In genomic region chr14:25508111-25508756, GRCm38 (mm10) we compare ENCODE assay signal across 14 mouse cellular contexts. TPM values are rescaled to one million over a fixed set of nuclear protein-coding genes. Genes with fewer than 3 reads are reported as not detected.
DNase-seq lines count a peak whose midpoint lies in the region; ATAC-seq lines count a peak whose summit lies in the region.
"Had no signal": no experiment of that assay in that cellular context is flagged by ENCODE, and none has a peak within 500 bp of the region (broad histone marks: within the 10 kb centered on the region; RNA-seq: fewer than 3 reads in every experiment).

No protein-coding gene starts in this region.

- no peaks in the 10 kb centered on the region for H3K27me3 ChIP-seq in heart, embryonic 14.5 days (ENCODE audit: control insufficient read depth, insufficient read depth, low read length)
- H3K27me3 ChIP-seq in intestine, embryonic 15.5 days (replicated peaks) = no peaks in the 10 kb centered on the region
- H3K27me3 ChIP-seq in hindbrain, embryonic 11.5 days (ENCODE audit: control insufficient read depth, insufficient read depth, low read length) = no peaks in the 10 kb centered on the region
- H3K27me3 ChIP-seq: embryonic facial prominence, embryonic 12.5 days had no signal

- peak overlapping the region; percentile 30; the same call in 1 of the 2 replicates for H3K9ac ChIP-seq in heart, embryonic 14.5 days (ENCODE audit: low read length)
- no peak overlapping the region for H3K9ac ChIP-seq in intestine, embryonic 15.5 days
- no peak overlapping the region for H3K9ac ChIP-seq in hindbrain, embryonic 11.5 days (ENCODE audit: low read depth, low read length)
- H3K9ac ChIP-seq: embryonic facial prominence, embryonic 12.5 days; lung, embryonic 14.5 days had no signal

- ATAC-seq in heart, embryonic 14.5 days (ENCODE audit: insufficient number of reproducible peaks, insufficient read depth, low FRiP score, low read depth) = no peak
- peak; percentile 7; the same call in 1 of the 2 replicates for ATAC-seq in intestine, embryonic 15.5 days
- no peak for ATAC-seq in hindbrain, embryonic 11.5 days (ENCODE audit: low FRiP score)
- ATAC-seq: forebrain, embryonic 14.5 days had no signal

- peaks cover 73 to 84% of the 10 kb centered on the region in 2 experiments for H3K4me1 ChIP-seq in heart, embryonic 14.5 days (ENCODE audit: control insufficient read depth in 2 of 2, insufficient read depth in 2 of 2, low read length in 2 of 2)
- H3K4me1 ChIP-seq in intestine, embryonic 15.5 days (replicated peaks) = peaks cover 73% of the 10 kb centered on the region
- H3K4me1 ChIP-seq in hindbrain, embryonic 11.5 days (replicated peaks; ENCODE audit: control insufficient read depth, insufficient read depth, low read length) = peaks cover 28% of the 10 kb centered on the region

- H3K9me3 ChIP-seq in heart, embryonic 14.5 days (ENCODE audit: control insufficient read depth, low read length) = no peaks in the 10 kb centered on the region
- H3K9me3 ChIP-seq in intestine, embryonic 15.5 days = no peaks in the 10 kb centered on the region
- H3K9me3 ChIP-seq in hindbrain, embryonic 11.5 days (ENCODE audit: control insufficient read depth, low read length) = no peaks in the 10 kb centered on the region
- H3K9me3 ChIP-seq: embryonic facial prominence, embryonic 12.5 days; hindbrain, embryonic 10.5 days had no signal

- peaks cover 43% of the 10 kb centered on the region for H3K36me3 ChIP-seq in heart, embryonic 14.5 days (ENCODE audit: control insufficient read depth, insufficient read depth, low read length)
- peaks cover 6% of the 10 kb centered on the region; the same call in 1 of the 2 replicates for H3K36me3 ChIP-seq in intestine, embryonic 15.5 days
- H3K36me3 ChIP-seq in hindbrain, embryonic 11.5 days (ENCODE audit: control insufficient read depth, insufficient read depth, low read length) = peaks cover 9% of the 10 kb centered on the region; the same call in 1 of the 2 replicates

- intact Hi-C loops in heart, postnatal 14 days (cut with DNase I) = no loop called here

- peak overlapping the region; percentile 84 to 86 for H3K27ac ChIP-seq in heart, embryonic 14.5 days (replicated peaks in 1 of 2; ENCODE audit: control insufficient read depth in 1 of 2, insufficient read depth in 1 of 2, low read depth in 2 of 2, low read length in 2 of 2)
- peak overlapping the region; percentile 37 for H3K27ac ChIP-seq in intestine, embryonic 15.5 days
- H3K27ac ChIP-seq in hindbrain, embryonic 11.5 days (ENCODE audit: low read depth, low read length) = no peak overlapping the region
- H3K27ac ChIP-seq: embryonic facial prominence, embryonic 12.5 days; hindbrain, embryonic 10.5 days had no signal

- 51% methylated on average over 13 of the region's 13 CpGs for WGBS in heart, embryonic 14.5 days
- 70% methylated on average over 13 of the region's 13 CpGs for WGBS in intestine, embryonic 15.5 days
- 75% methylated on average over 13 of the region's 13 CpGs for WGBS in hindbrain, embryonic 11.5 days

- H3K4me3 ChIP-seq in heart, embryonic 14.5 days (ENCODE audit: control insufficient read depth in 1 of 2, insufficient read depth in 1 of 2, low read depth in 1 of 2, low read length in 2 of 2) = no peak overlapping the region
- no peak overlapping the region for H3K4me3 ChIP-seq in intestine, embryonic 15.5 days (replicated peaks)
- no peak overlapping the region for H3K4me3 ChIP-seq in hindbrain, embryonic 11.5 days (ENCODE audit: low read depth, low read length)
- H3K4me3 ChIP-seq: embryonic facial prominence, embryonic 12.5 days; hindbrain, embryonic 10.5 days had no signal

- peak overlapping the region; percentile 24 for H3K4me2 ChIP-seq in heart, embryonic 14.5 days (ENCODE audit: low read length)
- peak overlapping the region; percentile 24; the same call in 1 of the 2 replicates for H3K4me2 ChIP-seq in intestine, embryonic 15.5 days (replicated peaks)
- H3K4me2 ChIP-seq in hindbrain, embryonic 11.5 days (replicated peaks; ENCODE audit: low read depth, low read length) = no peak overlapping the region
- H3K4me2 ChIP-seq: embryonic facial prominence, embryonic 12.5 days; lung, embryonic 14.5 days had no signal

- DNase-seq in cerebellum, adult 11 months = peak; percentile 19
- DNase-seq in cerebellum, postnatal 25 days = no peak
- no peak for DNase-seq in heart, postnatal 14 days
- DNase-seq in adrenal gland, adult 2 months = peak; percentile 91
- DNase-seq in thymus, postnatal 36 days = no peak
- DNase-seq in hindbrain, embryonic 11.5 days (ENCODE audit: low spot score) = no peak
- DNase-seq: cerebellum, postnatal 14 days; lung, embryonic 14.5 days; thymus, adult 2 months had no signal

RNA-seq across cellular contexts. Expression of gene Zmiz1, which starts 49.2 kb away (rescaled TPM):
- 27.7 and 31.3 TPM in 2 replicates for polyA plus RNA-seq in heart, embryonic 14.5 days (2014; fragmentation: Nextera tagmentation; extraction: Ambion mirVana)
- total RNA-seq in heart, postnatal 14 days (2021) = 10 to 100 TPM; 53.9 to 59.4 TPM
- total RNA-seq in adrenal gland, adult 2 months (2021) = 100 to 1,000 TPM in 1 of 2 experiments, 10 to 100 TPM in 1; 90.8 to 142 TPM
- 72.7 and 95.8 TPM in 2 replicates for polyA plus RNA-seq in adrenal gland, adult 2 months (2012; rRNA removed)
- polyA plus RNA-seq in intestine, embryonic 15.5 days (2015; fragmentation: Nextera tagmentation; extraction: Ambion mirVana) = 26.3 and 28.0 TPM in 2 replicates
- polyA plus RNA-seq in hindbrain, embryonic 11.5 days (2014; fragmentation: Nextera tagmentation; extraction: Ambion mirVana) = 47.5 and 57.0 TPM in 2 replicates

Comparison
In these comparisons a context has a peak if more than half of its experiments do, and no peak if none do; other contexts are left out.
1. DNase-seq: peak in cerebellum, adult 11 months (single experiment) and adrenal gland, adult 2 months (single experiment); none in cerebellum, postnatal 25 days (0 of 2), heart, postnatal 14 days (0 of 2), thymus, postnatal 36 days (0 of 2) and hindbrain, embryonic 11.5 days (single experiment).